Mouse (Mus musculus) large intestine, adult 2 months (tissue): ENCODE results near the gene Unc5cl. TPM values are rescaled to one million over a fixed set of nuclear protein-coding genes. Genes with fewer than 3 reads are reported as not detected.

Experiments
- DNase-seq: peaks from one replicate; pipeline ENCODE4 v3.0.0-alpha.2; 2012; ENCODE audit warnings: low read depth, low spot score
- WGBS: fragments of 180-500 bp; shearing (Covaris S2); methylation state at CpG from one replicate; pipeline ENCODE4 v1.1.7; 2018; 5-methylcytosine and 5-hydroxymethylcytosine counted together
- polyA plus RNA-seq: library from polyadenylated mRNA; depleted of rRNA; stranded (reverse); fragments of >200 nt; gene quantifications from 2 replicates; pipeline ENCODE4 v1.2.3, GENCODE M21; 2012

The Unc5cl gene
- polyA plus RNA-seq, 1 experiment, result 48.7 TPM

- DNase-seq, result no peak
- WGBS, result 80% methylated on average over 7 of the region's 7 CpGs
These were observed 64.3 kb downstream of the Unc5cl start for GRCm38 (mm10) chr17:48519046-48519445.

DNA sequence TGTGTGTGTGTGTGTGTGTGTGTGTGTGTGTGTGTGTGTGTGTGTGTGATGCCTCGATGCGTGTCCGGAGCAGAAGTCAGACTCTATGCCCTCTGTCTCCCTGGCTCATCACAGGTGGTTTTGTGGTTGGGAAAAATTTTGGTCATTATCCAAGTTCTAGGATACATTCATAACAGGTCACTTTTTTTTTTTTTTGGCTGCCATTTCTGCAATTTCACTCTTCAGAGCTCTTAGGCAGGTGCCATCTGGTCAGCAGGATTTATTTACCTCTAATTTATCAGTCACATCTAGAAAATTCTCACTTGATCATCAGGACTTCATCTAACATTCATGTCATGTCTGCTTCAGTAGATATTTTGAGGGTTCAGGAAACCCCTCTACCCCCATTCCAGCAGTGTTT lies 65.7 kb downstream of the Unc5cl start:
- DNase-seq, result no peak
- 89% methylated on average over 3 of the region's 3 CpGs for WGBS

DNA sequence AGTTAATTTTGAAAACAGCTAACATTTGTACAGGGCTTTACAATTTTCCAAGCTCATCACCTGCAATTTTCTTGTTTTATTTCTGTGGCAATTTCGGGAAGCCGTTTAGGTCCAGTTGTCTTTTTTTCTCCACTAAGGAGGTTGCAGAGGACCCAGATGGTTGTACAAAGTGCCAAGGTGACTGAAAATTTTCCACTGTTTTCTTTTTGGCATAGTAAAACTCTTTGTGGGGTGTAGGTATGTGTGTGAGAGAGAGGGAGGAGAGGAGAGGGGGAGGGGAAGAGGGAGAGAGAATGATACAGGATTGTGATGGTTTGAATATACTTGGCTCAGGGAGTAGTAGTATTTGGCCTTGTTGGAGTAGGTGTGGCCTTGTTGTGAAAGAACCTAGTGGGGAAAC lies 68.4 kb downstream of the Unc5cl start:
- 91% methylated on average over 2 of the region's 2 CpGs for WGBS
- no peak for DNase-seq

DNA sequence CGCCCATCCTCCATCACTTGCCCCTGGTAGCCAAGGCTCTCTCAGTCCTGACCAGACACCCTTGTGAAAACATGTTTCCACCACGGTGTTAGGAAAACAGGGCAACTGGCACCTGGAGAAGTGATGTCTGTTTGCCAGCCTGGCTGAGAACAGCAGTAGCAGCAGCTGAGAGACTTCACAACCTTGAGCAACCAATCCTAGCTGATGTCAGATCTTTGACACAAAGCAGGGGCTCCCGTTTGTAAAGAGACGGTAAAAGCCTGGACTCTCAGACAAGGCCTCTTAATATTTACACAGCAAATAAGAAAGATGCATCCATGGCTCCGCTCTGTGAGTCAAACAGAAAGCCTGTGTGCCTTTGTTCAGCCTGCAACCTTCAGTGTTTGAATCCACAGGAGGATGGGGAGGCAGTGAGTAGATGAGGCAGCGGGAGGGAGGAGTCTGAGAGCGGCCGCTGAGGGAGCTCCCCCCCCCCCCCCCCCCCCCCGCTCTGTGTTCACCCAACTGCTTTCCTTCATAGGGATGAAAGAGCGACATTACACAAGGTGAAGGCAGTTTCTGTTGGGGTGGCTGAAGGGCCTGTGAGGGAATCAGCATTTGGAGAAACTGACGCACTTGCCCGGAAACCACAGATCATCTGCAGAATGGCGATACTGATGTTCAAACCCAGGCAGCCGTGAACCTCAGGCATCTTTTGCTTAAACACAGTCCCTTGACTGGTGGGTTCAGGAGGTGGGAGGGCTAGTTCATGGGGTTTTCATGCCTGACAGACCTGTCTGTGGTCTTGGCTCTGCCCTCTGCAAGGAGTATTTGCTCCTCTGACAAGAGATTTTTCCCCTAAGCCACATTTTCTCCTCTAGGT lies 79.4 kb downstream of the Unc5cl start:
- DNase-seq, result no peak
- WGBS, result 54% methylated on average over 14 of the region's 14 CpGs

DNA sequence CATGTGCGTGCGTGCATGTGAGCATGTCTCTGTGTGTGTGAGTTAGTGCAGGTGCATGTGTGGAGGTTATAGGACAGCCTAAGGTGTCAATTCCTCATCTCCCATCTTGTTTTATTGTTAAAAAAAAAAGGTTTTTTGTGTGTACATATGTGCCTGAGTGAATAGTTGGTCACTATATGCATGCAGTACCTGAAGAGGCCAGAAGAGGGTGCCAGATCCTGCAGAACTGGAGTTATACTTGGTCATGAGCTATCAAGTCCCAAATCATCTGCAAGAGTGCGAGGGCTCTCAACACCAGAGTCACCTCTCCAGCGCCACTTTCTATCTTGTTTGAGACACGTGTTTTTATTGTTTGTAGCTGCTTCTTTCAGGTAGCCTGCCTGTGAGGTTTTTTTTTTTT lies 83.6 kb downstream of the Unc5cl start:
- no peak for DNase-seq
- WGBS, result 90% methylated on average over 5 of the region's 5 CpGs

- 93% methylated on average over 17 of the region's 17 CpGs for WGBS
- no peak for DNase-seq
These were observed 84.6 kb downstream of the Unc5cl start for GRCm38 (mm10) chr17:48539326-48539725.

DNA sequence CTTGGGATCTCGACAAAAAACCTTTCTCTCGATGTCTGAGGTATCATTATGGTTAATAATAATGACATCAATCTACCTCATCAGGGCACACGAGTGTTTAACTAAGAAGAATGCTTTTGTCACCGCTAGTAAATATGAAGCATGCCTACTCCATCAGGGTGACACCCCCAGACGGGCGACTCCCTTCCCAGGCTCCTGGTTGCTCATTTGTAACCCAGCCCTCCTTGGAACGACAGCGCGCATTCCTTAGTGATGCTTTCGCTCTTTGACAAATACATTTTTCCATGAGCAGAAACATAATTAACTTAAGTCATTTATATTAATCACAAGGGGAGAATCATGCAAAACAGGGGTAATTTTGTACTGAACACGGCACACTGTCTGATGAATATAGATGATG lies 88.0 kb downstream of the Unc5cl start:
- DNase-seq, result no peak
- 62% methylated on average over 11 of the region's 11 CpGs for WGBS

GRCm38 (mm10) chr17:48543301-48543765 lies 88.6 kb downstream of the Unc5cl start:
- WGBS, result 53% methylated on average over 15 of the region's 15 CpGs
- DNase-seq, result no peak

DNA sequence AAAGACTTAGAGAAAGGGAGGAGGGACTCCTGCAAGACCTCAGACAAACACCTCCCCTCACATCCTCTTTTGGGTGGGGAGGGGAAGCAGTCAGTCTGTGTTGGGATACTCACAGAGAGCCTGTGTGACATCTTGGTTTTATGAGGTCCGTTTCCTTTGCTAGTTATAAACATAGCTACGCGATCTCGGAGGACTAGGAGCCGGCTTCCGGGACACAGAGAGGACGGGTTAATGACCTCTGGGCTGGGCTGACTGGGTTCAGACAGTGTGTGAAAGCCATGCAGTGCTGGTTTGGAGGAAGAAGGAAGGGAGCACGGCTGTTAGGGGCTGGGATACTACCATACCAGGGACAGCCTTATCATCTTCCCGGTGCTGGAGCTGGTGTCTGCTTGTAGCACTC lies 90.0 kb downstream of the Unc5cl start:
- WGBS, result 4% methylated on average over 9 of the region's 9 CpGs
- DNase-seq, result peak; percentile 53

- 74% methylated on average over 28 of the region's 28 CpGs for WGBS
- DNase-seq, result peak; percentile 62
These were observed 90.7 kb downstream of the Unc5cl start for GRCm38 (mm10) chr17:48545223-48545943.

- WGBS, result 95% methylated on average over 11 of the region's 11 CpGs
- no peak for DNase-seq
These were observed 91.3 kb downstream of the Unc5cl start for GRCm38 (mm10) chr17:48546036-48546435.

DNA sequence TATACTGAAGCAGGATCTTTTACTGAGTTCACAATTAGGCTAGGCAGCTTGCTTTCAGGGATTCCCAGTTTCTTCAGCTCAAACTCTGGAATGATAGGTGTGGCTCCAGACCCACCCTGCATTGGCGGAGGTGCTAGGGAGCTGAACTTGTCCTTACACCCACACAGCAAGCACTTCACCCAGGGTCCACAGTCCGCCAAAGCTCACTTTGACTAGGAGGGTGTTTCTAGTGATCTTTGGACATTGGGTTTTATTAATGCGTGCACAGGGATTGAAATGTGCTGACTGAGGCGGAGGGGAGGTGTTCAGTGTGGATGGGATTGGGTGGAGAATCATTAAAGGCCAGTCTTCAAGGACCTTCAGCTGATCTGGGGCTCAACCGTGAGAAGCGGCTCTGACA lies 93.0 kb downstream of the Unc5cl start:
- peak; percentile 74 for DNase-seq
- 32% methylated on average over 6 of the region's 6 CpGs for WGBS

- WGBS, result 65% methylated on average over 4 of the region's 4 CpGs
- no peak for DNase-seq
These were observed 97.3 kb downstream of the Unc5cl start for GRCm38 (mm10) chr17:48551788-48552531.

GRCm38 (mm10) chr17:48552532-48552915 lies 97.8 kb downstream of the Unc5cl start:
- 87% methylated on average over 3 of the region's 3 CpGs for WGBS
- DNase-seq, result no peak

- no peak for DNase-seq
- 34% methylated on average over 9 of the region's 9 CpGs for WGBS
These were observed 101.7 kb downstream of the Unc5cl start for GRCm38 (mm10) chr17:48556223-48556962.

DNA sequence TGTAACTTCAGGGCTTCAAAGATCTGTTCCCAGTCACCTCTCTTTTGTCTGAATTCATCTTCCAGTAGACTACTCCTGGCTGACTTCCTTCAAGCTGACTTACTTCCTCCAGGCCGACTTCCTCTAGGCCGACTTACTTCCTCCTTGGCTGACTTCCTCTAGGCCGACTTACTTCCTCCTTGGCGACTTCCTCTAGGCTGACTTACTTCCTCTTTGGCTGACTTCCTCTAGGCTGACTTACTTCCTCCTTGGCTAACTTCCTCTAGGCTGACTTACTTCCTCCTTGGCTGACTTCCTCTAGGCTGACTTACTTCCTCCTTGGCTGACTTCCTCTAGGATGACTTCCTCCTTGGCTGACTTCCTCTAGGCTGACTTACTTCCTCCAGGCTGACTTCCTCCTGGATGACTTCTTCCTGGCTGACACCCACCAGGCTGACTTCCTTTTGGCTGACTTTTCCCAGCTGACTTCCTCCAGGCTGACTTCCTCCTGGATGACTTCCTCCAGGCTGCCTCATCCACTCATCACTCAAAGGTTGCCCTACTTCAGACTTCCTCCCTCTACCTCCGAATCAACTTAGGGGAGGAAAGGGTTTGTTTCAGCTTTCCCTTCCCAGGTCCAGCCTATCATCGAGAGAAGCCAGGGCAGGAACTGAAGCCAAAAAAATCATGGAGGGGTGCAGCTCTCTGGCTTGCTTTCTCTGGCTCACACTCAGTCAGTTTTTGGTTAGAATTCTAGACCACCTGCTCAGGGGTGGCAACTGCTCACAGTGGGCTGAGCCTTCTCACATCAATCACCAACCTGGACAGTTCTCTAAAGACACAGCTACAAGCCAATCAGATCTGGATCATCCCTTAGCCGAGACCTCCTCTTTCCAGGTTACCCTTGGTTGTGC lies 103.4 kb downstream of the Unc5cl start:
- 84% methylated on average over 7 of the region's 7 CpGs for WGBS
- no peak for DNase-seq

GRCm38 (mm10) chr17:48564931-48565330 lies 110.2 kb downstream of the Unc5cl start:
- 89% methylated on average over 8 of the region's 8 CpGs for WGBS

DNA sequence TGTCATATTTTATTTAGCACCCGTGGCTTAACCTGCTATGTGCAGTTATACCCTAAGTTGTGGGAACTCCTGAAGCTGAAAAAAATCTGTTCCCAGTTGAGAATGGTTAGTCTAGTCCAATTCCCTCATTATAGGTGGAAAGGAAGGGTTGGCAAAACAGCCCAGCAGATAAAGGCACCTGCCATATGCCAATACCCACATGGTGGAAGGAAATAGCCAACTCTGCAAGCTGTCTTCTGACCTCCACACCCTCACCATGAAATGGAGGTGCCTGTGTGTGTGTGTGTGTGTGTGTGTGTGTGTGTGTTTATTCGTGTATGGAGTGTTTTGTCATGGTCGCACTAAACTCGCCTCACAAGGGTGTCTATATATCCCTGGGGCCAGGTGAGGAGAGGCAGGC lies 115.0 kb downstream of the Unc5cl start:
- DNase-seq, result no peak
- 84% methylated on average over 4 of the region's 4 CpGs for WGBS

More at GRCm38 (mm10) chr17:48564931-48565330, 110.2 kb downstream of the Unc5cl start:
- DNase-seq, result no peak

GRCm38 (mm10) chr17:48581153-48581552 lies 126.5 kb downstream of the Unc5cl start:
- DNase-seq, result no peak
- 89% methylated on average over 5 of the region's 5 CpGs for WGBS
